Mouse (Mus musculus): ENCODE measurements around the gene Mus81.

- TF ChIP-seq CTCF (IDR thresholded peaks at IDR 0.05; ENCODE audit: extremely low read depth, insufficient read depth, insufficient read length, insufficient replicate concordance) (no peak), POLR2A (IDR thresholded peaks at IDR 0.05; ENCODE audit: low read depth, low read length) (peak; percentile 11; the same call in 1 of the 2 replicates)
These were observed 22.1 kb upstream of the Mus81 start, which contains the start of gene Snx32 for GRCm38 (mm10) chr19:5510031-5511026.
